Mouse (Mus musculus) erythroblast, adult 5-6 weeks (primary cell): ENCODE measurements at regions not wholly inside any gene's neighbourhood (a gene's known extent, or its start where the extent isn't known, plus 50 kb on each side); places are given as distances from the start of the nearest gene placed in this dataset.

Source experiments
- ATAC-seq: replicated peaks from 2 replicates; pipeline ENCODE4 v1.8.0; 2016; ENCODE audit warnings: moderate number of reproducible peaks, mild to moderate bottlenecking, moderate TSS enrichment, inconsistent platforms; ENCODE audit not compliant: poor library complexity, low FRiP score, severe bottlenecking

DNA sequence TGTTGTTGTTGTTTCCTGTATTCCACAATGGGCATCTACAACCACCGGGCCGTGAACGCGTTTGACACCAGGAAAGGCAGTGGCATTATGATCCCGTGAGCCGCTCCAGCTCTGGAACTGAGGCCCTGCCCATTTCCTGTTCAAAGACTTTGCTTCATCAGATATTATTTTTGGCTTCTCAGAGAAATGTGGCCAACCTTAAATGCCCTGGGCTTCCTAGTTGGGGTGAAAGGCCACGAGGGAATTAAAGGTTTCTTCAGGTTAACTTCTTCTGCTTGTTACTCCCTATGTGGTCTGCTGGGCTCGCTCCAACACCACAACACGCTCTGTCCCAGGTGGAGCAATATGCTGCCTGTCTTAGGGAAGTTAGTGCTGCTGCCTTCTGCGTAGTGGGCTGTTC, 249.8 kb downstream of the Cog6 start:
- ATAC-seq = no peak

GRCm38 (mm10) chr3:52766841-52767240, 250.2 kb downstream of the Cog6 start:
- ATAC-seq = no peak

DNA sequence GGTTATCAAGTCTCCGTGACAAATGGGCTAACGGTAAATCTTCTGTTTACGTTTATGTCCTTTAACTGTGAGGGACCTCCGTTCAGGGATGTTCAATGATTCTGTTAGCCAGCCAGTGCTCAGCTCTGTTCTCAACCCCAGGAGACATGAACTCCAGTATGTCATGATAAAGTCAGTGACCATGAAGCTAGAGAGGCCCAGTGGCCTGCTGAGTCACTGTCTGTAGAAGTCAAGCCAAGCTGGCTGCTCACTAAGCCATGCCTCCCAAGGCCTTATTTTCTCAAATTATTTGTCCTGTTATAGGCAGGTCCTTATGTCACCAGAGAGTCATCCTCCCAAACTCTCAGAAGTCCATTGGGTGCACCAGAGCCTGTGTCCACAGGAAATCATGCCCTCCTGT, 252.9 kb downstream of the Cog6 start:
- no peak for ATAC-seq

DNA sequence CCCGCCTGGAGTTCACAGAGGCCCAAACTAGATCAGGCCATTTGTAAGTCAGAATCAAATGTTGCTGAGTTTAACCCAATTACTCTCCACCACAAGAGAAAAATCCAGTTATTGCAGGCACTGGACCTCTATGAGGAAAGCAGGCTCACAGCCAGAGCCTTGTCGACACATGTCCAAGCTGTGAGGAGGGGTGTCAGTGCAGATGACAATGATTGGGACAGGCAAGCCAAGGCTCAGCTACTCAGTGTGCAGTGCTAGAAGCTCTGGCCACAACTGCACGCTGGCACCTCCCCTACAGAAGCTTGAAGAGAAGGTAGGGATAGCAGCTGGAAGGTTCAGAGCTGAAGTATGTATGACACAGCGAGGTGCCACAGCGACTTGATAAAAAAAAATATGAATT, 253.4 kb downstream of the Cog6 start:
- ATAC-seq = no peak

- no peak for ATAC-seq
These were observed 254.5 kb downstream of the Cog6 start for GRCm38 (mm10) chr3:52762549-52762948.

DNA sequence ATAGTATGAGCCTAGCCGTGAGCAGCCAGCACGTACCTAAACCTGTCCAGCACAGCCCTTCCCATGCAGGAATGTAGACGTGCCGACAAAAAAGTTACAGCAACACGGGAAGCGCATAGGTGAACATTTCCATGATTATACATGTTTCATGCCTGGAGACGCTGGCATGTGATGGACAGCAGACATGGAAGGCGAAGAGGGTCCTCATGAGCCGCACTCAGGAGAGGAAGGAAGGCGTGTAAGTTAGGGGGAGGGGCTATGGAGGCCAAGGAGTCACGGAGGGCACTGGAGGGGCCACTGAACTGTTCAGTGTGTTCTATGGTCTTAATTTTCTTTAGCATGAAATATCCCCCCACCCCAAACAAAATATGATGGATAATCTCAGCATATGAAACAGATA, 257.2 kb downstream of the Cog6 start:
- ATAC-seq = no peak

DNA sequence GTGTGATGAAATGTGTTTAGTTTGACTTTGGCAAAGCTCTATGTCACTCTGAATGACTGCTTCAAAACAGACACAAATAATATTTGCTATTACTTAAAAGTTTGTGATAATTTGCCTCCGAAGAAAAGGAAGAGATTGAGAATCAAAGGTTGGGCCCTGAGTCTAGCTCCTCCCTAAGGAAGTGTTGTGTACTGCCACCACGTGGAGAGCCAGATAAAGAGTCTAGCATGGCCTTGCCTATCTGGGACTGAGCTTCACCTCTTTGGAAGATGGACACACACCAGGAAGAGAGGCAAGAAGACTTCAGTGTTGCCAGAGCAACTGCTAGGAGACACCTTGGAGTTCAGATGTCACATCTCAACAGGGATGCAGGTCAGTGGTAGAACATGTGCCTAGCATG, 258.5 kb downstream of the Cog6 start:
- ATAC-seq = no peak

GRCm38 (mm10) chr3:52756816-52757215, 260.2 kb downstream of the Cog6 start:
- ATAC-seq = no peak

GRCm38 (mm10) chr3:52756006-52756405, 261.0 kb downstream of the Cog6 start:
- ATAC-seq = no peak

DNA sequence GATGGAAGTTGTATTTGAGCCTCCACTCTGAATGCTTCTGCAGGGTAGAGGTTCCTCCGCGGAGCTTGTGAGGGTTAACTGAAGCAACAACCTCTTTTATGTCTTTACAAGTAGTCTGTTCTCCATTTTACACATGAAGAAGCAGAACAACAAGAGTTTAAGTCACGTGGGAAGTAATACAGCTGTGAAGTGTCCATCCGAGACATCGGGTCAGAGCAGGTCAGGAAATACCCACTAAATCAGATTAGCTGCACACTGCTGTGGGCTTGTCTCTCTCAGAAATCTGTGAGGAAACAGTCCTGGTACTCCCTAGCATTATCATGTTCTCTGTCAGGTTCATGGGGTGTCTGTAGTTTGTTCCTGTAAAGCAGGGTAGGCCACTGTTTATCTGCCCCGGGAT, 262.1 kb downstream of the Cog6 start:
- ATAC-seq = no peak

GRCm38 (mm10) chr3:52754401-52754800, 262.6 kb downstream of the Cog6 start:
- ATAC-seq = no peak

GRCm38 (mm10) chr3:52746917-52747316, 270.1 kb downstream of the Cog6 start:
- no peak for ATAC-seq

DNA sequence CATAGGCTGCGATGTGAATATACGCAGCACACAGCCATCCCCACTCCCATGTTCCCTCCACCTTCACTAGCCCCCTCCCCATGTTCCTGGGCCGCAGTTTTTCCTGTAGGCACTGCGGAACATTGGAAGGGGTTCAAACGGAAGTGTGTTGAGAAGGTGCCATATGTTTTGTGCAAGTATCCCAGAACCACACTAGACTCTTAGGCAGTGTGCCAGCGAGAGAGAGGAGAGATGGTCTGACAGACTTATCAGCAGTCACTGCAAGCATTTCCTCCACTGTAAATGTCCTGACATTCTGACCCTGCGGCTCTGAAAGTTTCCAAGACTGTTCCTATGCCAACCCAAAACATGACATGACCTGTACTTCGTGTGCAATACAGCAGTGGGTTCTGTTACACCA, 272.7 kb downstream of the Cog6 start:
- ATAC-seq = no peak

- ATAC-seq = no peak
These were observed 276.5 kb downstream of the Cog6 start for GRCm38 (mm10) chr3:52740466-52741026.

- ATAC-seq = no peak
These were observed 277.5 kb downstream of the Cog6 start for GRCm38 (mm10) chr3:52739526-52739925.

DNA sequence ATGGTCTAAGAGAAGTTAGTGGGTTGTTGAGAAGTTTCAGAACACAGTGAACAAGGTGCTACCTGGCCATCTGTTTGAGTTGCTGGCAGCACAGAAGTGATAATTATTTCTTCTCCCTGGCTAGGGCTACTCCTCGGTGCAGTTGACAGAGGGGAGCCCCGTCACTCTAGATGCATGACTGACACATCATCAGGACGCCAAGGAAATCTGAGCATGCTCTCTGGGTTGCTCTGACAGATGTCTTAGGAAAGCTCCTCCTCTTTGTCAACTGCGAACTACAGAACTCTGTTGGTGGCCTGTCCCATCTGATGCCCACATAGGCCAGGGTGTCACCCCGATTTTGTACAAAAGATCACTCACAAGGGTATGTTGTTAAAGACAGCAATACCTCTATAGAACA, 278.7 kb downstream of the Cog6 start:
- no peak for ATAC-seq

- ATAC-seq = no peak
These were observed 281.1 kb downstream of the Cog6 start for GRCm38 (mm10) chr3:52735939-52736338.

GRCm38 (mm10) chr3:52731941-52732340, 285.1 kb downstream of the Cog6 start:
- ATAC-seq = no peak

GRCm38 (mm10) chr3:52731491-52731890, 285.5 kb downstream of the Cog6 start:
- ATAC-seq = no peak

DNA sequence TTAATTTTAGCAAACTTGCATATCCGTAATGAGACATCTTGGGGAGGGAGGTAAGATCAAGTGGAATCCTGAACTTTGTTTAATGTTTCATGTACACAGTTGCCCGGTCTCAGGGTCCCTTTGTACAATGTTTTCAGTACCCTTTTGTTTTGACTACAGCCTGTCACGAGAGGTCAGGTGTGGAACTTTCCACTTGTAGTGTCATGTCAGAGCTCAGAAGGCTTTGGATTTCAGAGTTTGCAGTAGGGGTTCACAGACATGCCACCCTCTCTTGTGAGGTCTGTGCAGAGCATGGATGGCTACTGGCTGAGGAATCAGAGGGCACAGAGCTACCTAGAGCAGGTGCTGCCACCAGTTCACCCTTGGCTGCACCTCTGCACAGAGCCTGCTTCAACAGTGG, 287.3 kb downstream of the Cog6 start:
- no peak for ATAC-seq

DNA sequence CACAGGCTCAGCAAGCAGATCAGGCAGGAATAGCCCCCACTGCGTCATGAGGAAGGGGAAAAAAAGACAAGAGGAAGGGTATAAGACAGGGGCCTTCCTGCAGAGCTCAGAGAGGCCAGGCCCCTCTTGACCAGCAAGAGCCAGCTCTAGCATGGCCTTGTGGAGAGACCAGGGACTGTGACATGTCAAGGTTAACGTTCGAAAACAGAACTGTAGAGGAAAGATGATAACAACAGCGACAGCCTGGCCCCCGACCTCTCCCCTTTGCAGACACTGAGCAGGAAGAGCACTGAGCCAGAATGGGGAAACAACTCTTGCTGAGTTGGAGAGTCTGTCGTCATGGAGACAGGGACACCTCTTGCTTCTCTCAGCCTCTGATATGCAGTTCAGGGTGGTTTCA, 288.2 kb downstream of the Cog6 start:
- no peak for ATAC-seq

GRCm38 (mm10) chr3:52728426-52728825, 288.6 kb downstream of the Cog6 start:
- ATAC-seq = no peak

DNA sequence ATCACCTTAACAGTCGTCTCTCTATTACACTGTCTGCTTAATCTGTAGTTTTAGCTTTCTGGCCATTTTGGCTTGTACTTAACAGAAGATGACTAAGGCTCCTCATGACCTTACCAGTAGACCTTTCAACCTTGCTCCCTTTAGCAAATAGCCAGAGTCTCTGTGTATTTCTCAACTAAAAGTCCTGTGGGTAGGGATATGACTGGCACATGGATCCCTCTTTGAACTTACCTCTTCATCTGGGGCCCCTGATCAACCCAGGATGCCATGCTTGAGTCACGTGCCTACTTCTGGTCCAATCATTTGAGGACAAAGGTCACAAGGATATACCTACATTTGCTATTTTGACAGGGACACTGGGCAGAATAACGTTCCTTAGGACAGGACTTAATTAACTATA, 292.7 kb downstream of the Cog6 start:
- ATAC-seq = no peak
